Mouse (Mus musculus): ENCODE data around the gene Pparg.

Gene Pparg

GRCm38 (mm10) chr6:115464661-115465060, 103.9 kb downstream of the Pparg start:
- DNase-seq (ENCODE audit: low read depth, low spot score): no peak

- DNase-seq (ENCODE audit: low read depth, low spot score): no peak
Measured at GRCm38 (mm10) chr6:115465463-115465862, 104.7 kb downstream of the Pparg start.

GRCm38 (mm10) chr6:115465876-115466275, 105.1 kb downstream of the Pparg start:
- no peak for DNase-seq (ENCODE audit: low read depth, low spot score)

GRCm38 (mm10) chr6:115466601-115467000, 105.8 kb downstream of the Pparg start:
- no peak for DNase-seq (ENCODE audit: low read depth, low spot score)

GRCm38 (mm10) chr6:115469666-115470581, 109.2 kb downstream of the Pparg start:
- DNase-seq (ENCODE audit: low read depth, low spot score): no peak

- DNase-seq (ENCODE audit: low read depth, low spot score): no peak
Measured at GRCm38 (mm10) chr6:115471956-115472355, 111.2 kb downstream of the Pparg start.

GRCm38 (mm10) chr6:115477081-115477695, 116.4 kb downstream of the Pparg start:
- no peak for DNase-seq (ENCODE audit: low read depth, low spot score)

GRCm38 (mm10) chr6:115479963-115480321, 119.2 kb downstream of the Pparg start:
- DNase-seq (ENCODE audit: low read depth, low spot score): no peak

- DNase-seq (ENCODE audit: low read depth, low spot score): no peak
Measured at GRCm38 (mm10) chr6:115480322-115481017, 119.7 kb downstream of the Pparg start.

GRCm38 (mm10) chr6:115481018-115481354, 120.2 kb downstream of the Pparg start:
- no peak for DNase-seq (ENCODE audit: low read depth, low spot score)

- no peak for DNase-seq (ENCODE audit: low read depth, low spot score)
Measured at GRCm38 (mm10) chr6:115481603-115482002, 120.9 kb downstream of the Pparg start.

GRCm38 (mm10) chr6:115485635-115486034, 124.9 kb downstream of the Pparg start:
- DNase-seq (ENCODE audit: low read depth, low spot score): no peak

GRCm38 (mm10) chr6:115489831-115490230, 129.1 kb downstream of the Pparg start:
- no peak for DNase-seq (ENCODE audit: low read depth, low spot score)

- no peak for DNase-seq (ENCODE audit: low read depth, low spot score)
Measured at GRCm38 (mm10) chr6:115492952-115493613, 132.3 kb downstream of the Pparg start.

- DNase-seq (ENCODE audit: low read depth, low spot score): no peak
Measured at GRCm38 (mm10) chr6:115493824-115494223, 133.1 kb downstream of the Pparg start.

- DNase-seq (ENCODE audit: low read depth, low spot score): no peak
Measured at GRCm38 (mm10) chr6:115499540-115499939, 138.8 kb downstream of the Pparg start.

GRCm38 (mm10) chr6:115500234-115500633, 139.5 kb downstream of the Pparg start:
- no peak for DNase-seq (ENCODE audit: low read depth, low spot score)

- DNase-seq (ENCODE audit: low read depth, low spot score): no peak
Measured at GRCm38 (mm10) chr6:115501131-115501530, 140.4 kb downstream of the Pparg start.

- DNase-seq (ENCODE audit: low read depth, low spot score): no peak
Measured at GRCm38 (mm10) chr6:115503038-115503437, 142.3 kb downstream of the Pparg start.

GRCm38 (mm10) chr6:115503549-115504159, 142.9 kb downstream of the Pparg start:
- DNase-seq (ENCODE audit: low read depth, low spot score): no peak

- no peak for DNase-seq (ENCODE audit: low read depth, low spot score)
Measured at GRCm38 (mm10) chr6:115504160-115504558, 143.4 kb downstream of the Pparg start.

- no peak for DNase-seq (ENCODE audit: low read depth, low spot score)
Measured at GRCm38 (mm10) chr6:115504915-115505314, 144.2 kb downstream of the Pparg start.

Data from embryo, embryonic 11.5 days (tissue).